Mouse (Mus musculus) liver, embryonic 11.5 days (tissue): Measurements from ENCODE around the gene Lgals7. TPM values are rescaled to one million over a fixed set of nuclear protein-coding genes. Genes with fewer than 3 reads are reported as not detected.
A peak's percentile ranks its signal among the peaks of the same experiment; 100 is the strongest.

Experiments
- ATAC-seq: fragments of 200-750 bp; cut with Nextera tagmentation; replicated peaks from 2 replicates; pipeline ENCODE4 v1.8.0; 2017; ENCODE audit warnings: moderate number of reproducible peaks, mild to moderate bottlenecking, moderate TSS enrichment, moderate library complexity; ENCODE audit not compliant: low FRiP score
- DNase-seq: peaks from one replicate; pipeline ENCODE4 v3.0.0-alpha.2; 2017; ENCODE audit warnings: low spot score
- H3K27ac ChIP-seq: fragments of 300-500 bp; sonication (generic); 2 replicates; pipeline ENCODE4 v1.5.1; 2014; ENCODE audit warnings: mild to moderate bottlenecking, low read depth, low read length, control low read depth
- H3K27me3 ChIP-seq: fragments of 300-500 bp; sonication (generic); replicated peaks from 2 replicates; pipeline ENCODE4 v1.6.1; 2014; ENCODE audit warnings: low read length, mixed read lengths; ENCODE audit not compliant: control insufficient read depth, insufficient read depth
- H3K36me3 ChIP-seq: fragments of 300-500 bp; sonication (generic); 2 replicates; pipeline ENCODE4 v1.6.1; 2014; ENCODE audit warnings: mild to moderate bottlenecking, low read length, moderate library complexity, mixed read lengths; ENCODE audit not compliant: control insufficient read depth, insufficient read depth
- H3K4me1 ChIP-seq: fragments of 300-500 bp; sonication (generic); replicated peaks from 2 replicates; pipeline ENCODE4 v1.6.1; 2014; ENCODE audit warnings: low read length, mixed read lengths; ENCODE audit not compliant: control insufficient read depth, insufficient read depth
- H3K4me2 ChIP-seq: fragments of 300-500 bp; sonication (generic); 2 replicates; pipeline ENCODE4 v1.6.1; 2014; ENCODE audit warnings: mild to moderate bottlenecking, control low read depth, moderate library complexity
- H3K4me3 ChIP-seq: fragments of 300-500 bp; sonication (generic); 2 replicates; pipeline ENCODE4 v1.5.1; 2014; ENCODE audit warnings: low read depth, low read length, control low read depth
- H3K9ac ChIP-seq: fragments of 300-500 bp; sonication (generic); 2 replicates; pipeline ENCODE4 v1.6.1; 2014; ENCODE audit warnings: low read depth, low read length, control low read depth
- H3K9me3 ChIP-seq: fragments of 300-500 bp; sonication (generic); 2 replicates; pipeline ENCODE4 v1.6.1; 2016; ENCODE audit warnings: low read length, inconsistent platforms, mixed read lengths; ENCODE audit not compliant: control insufficient read depth
- WGBS: fragments of 180-500 bp; shearing (Covaris S2); extraction: QIAGEN DNeasy Blood & Tissue Kit; methylation state at CpG from one replicate; pipeline ENCODE4 v1.1.7; 2014; 5-methylcytosine and 5-hydroxymethylcytosine counted together
- polyA plus RNA-seq: library from polyadenylated mRNA; unstranded; fragments of >200 nt; fragmentation: Nextera tagmentation; extraction: Ambion mirVana; gene quantifications from 2 replicates; pipeline ENCODE4 v1.2.1, GENCODE M21; 2014

Lgals7 gene
- polyA plus RNA-seq, 1 experiment from 2014 or later, result not detected

- no peak for ATAC-seq
- H3K4me3 ChIP-seq, result no peak overlapping the region
- no peaks in the 10 kb centered on the region for H3K4me1 ChIP-seq
- no peak overlapping the region for H3K27ac ChIP-seq
- WGBS, result 82% methylated on average over 5 of the region's 5 CpGs
- no peak for DNase-seq
- no peaks in the 10 kb centered on the region for H3K9me3 ChIP-seq
- H3K9ac ChIP-seq, result no peak overlapping the region
- H3K27me3 ChIP-seq, result no peaks in the 10 kb centered on the region
- no peaks in the 10 kb centered on the region for H3K36me3 ChIP-seq
- no peak overlapping the region for H3K4me2 ChIP-seq
These were observed 26.7 kb upstream of the Lgals7 start for GRCm38 (mm10) chr7:28836936-28837335.

- DNase-seq (no peak), ATAC-seq (no peak)
- Histone ChIP-seq H3K27ac (no peak overlapping the region), H3K4me2 (no peak overlapping the region), H3K27me3 (no peaks in the 10 kb centered on the region), H3K4me3 (no peak overlapping the region), H3K9me3 (no peaks in the 10 kb centered on the region), H3K36me3 (no peaks in the 10 kb centered on the region), H3K4me1 (no peaks in the 10 kb centered on the region), H3K9ac (no peak overlapping the region)
- WGBS, result 76% methylated on average over 9 of the region's 9 CpGs
These were observed 25.3 kb upstream of the Lgals7 start for GRCm38 (mm10) chr7:28838331-28838730.

- Histone ChIP-seq H3K4me2 (no peak overlapping the region), H3K9me3 (no peaks in the 10 kb centered on the region), H3K4me1 (no peaks in the 10 kb centered on the region), H3K27ac (no peak overlapping the region), H3K36me3 (no peaks in the 10 kb centered on the region), H3K27me3 (no peaks in the 10 kb centered on the region), H3K9ac (no peak overlapping the region), H3K4me3 (no peak overlapping the region)
- no peak for DNase-seq
- ATAC-seq, result no peak
- 67% methylated on average over 1 of the region's 1 CpGs for WGBS
These were observed 16.4 kb upstream of the Lgals7 start for GRCm38 (mm10) chr7:28847273-28847672.

GRCm38 (mm10) chr7:28849700-28850236, 13.9 kb upstream of the Lgals7 start:
- Histone ChIP-seq H3K4me2 (no peak overlapping the region), H3K36me3 (no peaks in the 10 kb centered on the region), H3K27me3 (no peaks in the 10 kb centered on the region), H3K27ac (no peak overlapping the region), H3K4me3 (no peak overlapping the region), H3K4me1 (no peaks in the 10 kb centered on the region), H3K9me3 (no peaks in the 10 kb centered on the region), H3K9ac (no peak overlapping the region)
- no peak for ATAC-seq
- 29% methylated on average over 1 of the region's 1 CpGs for WGBS
- no peak for DNase-seq

GRCm38 (mm10) chr7:28850642-28851041, 13.0 kb upstream of the Lgals7 start:
- no peaks in the 10 kb centered on the region for H3K4me1 ChIP-seq
- no peaks in the 10 kb centered on the region for H3K9me3 ChIP-seq
- H3K27me3 ChIP-seq, result no peaks in the 10 kb centered on the region
- DNase-seq, result no peak
- WGBS, result 79% methylated on average over 4 of the region's 4 CpGs
- no peak overlapping the region for H3K9ac ChIP-seq
- no peak for ATAC-seq
- H3K4me2 ChIP-seq, result no peak overlapping the region
- no peak overlapping the region for H3K4me3 ChIP-seq
- H3K27ac ChIP-seq, result no peak overlapping the region
- H3K36me3 ChIP-seq, result no peaks in the 10 kb centered on the region

- H3K9me3 ChIP-seq, result no peaks in the 10 kb centered on the region
- no peak overlapping the region for H3K27ac ChIP-seq
- no peak overlapping the region for H3K9ac ChIP-seq
- no peak overlapping the region for H3K4me3 ChIP-seq
- WGBS, result 89% methylated on average over 2 of the region's 2 CpGs
- H3K4me1 ChIP-seq, result peaks cover 7% of the 10 kb centered on the region
- H3K4me2 ChIP-seq, result no peak overlapping the region
- H3K36me3 ChIP-seq, result no peaks in the 10 kb centered on the region
- no peaks in the 10 kb centered on the region for H3K27me3 ChIP-seq
- DNase-seq, result no peak
- no peak for ATAC-seq
These were observed 3.7 kb upstream of the Lgals7 start for GRCm38 (mm10) chr7:28859953-28860352.

GRCm38 (mm10) chr7:28860898-28861297, 2.8 kb upstream of the Lgals7 start:
- H3K4me1 ChIP-seq, result peaks cover 9% of the 10 kb centered on the region

GRCm38 (mm10) chr7:28862817-28863499, 695 bp upstream of the Lgals7 start:
- peaks cover 15% of the 10 kb centered on the region for H3K4me1 ChIP-seq
- ATAC-seq, result no peak
- H3K4me3 ChIP-seq, result no peak overlapping the region
- H3K9me3 ChIP-seq, result no peaks in the 10 kb centered on the region
- H3K27ac ChIP-seq, result no peak overlapping the region
- 72% methylated on average over 15 of the region's 15 CpGs for WGBS
- no peak for DNase-seq
- H3K4me2 ChIP-seq, result no peak overlapping the region
- H3K9ac ChIP-seq, result no peak overlapping the region
- H3K36me3 ChIP-seq, result no peaks in the 10 kb centered on the region
- H3K27me3 ChIP-seq, result no peaks in the 10 kb centered on the region

More at GRCm38 (mm10) chr7:28860898-28861297, 2.8 kb upstream of the Lgals7 start:
- Histone ChIP-seq H3K36me3 (no peaks in the 10 kb centered on the region), H3K4me3 (no peak overlapping the region), H3K27ac (no peak overlapping the region), H3K27me3 (no peaks in the 10 kb centered on the region), H3K4me2 (no peak overlapping the region), H3K9me3 (no peaks in the 10 kb centered on the region), H3K9ac (no peak overlapping the region)
- ATAC-seq, result no peak
- 85% methylated on average over 6 of the region's 6 CpGs for WGBS
- no peak for DNase-seq

- H3K36me3 ChIP-seq, result no peaks in the 10 kb centered on the region
- H3K9ac ChIP-seq, result 0 out of 2 replicates have a peak overlapping the region, but pooled peaks have one; percentile 20
- H3K4me2 ChIP-seq, result no peak overlapping the region
- H3K9me3 ChIP-seq, result no peaks in the 10 kb centered on the region
- 54% methylated on average over 9 of the region's 9 CpGs for WGBS
- H3K4me3 ChIP-seq, result no peak overlapping the region
- no peaks in the 10 kb centered on the region for H3K27me3 ChIP-seq
- peaks cover 15% of the 10 kb centered on the region for H3K4me1 ChIP-seq
- H3K27ac ChIP-seq, result no peak overlapping the region
- ATAC-seq (no peak), DNase-seq (no peak)
These were observed 666 bp downstream of the Lgals7 start for GRCm38 (mm10) chr7:28864288-28864750.
